8 mouse cellular contexts compared by ENCODE assay signal in the genomic region with DNA sequence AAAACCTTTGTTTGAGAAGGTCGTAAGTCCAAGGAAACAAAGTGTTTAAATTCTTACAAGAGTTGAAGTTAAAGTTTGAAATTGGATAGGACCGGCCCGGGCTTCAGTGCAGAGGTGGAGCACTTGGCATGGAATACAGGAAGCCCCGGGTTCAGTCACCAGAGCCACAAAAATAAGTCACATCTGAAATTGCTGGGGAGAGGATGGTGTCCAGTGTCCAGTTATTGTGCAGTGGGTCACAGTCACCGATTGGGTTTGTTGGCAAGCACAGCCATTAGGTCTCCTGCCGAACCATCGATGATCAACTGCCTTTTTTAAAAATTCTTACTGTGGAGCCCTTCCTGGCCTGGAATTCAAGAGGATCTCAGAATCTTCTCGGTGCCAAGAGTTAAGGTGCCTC. TPM values are rescaled to one million over a fixed set of nuclear protein-coding genes. Genes with fewer than 3 reads are reported as not detected.
DNase-seq lines count a peak whose midpoint lies in the region; ATAC-seq and TF ChIP-seq lines count a peak whose summit lies in the region.

No protein-coding gene starts in this region.

- peak overlapping the region; percentile 84 for H3K4me2 ChIP-seq in lung, embryonic 16.5 days (ENCODE audit: low read depth, low read length)
- H3K4me2 ChIP-seq in kidney, postnatal 0 days (ENCODE audit: low read length): peak overlapping the region; percentile 93
- peak overlapping the region; percentile 83 for H3K4me2 ChIP-seq in neural tube, embryonic 15.5 days

- no peak for ATAC-seq in lung, embryonic 16.5 days (ENCODE audit: low read depth)
- ATAC-seq in kidney, postnatal 0 days (replicated peaks; ENCODE audit: low FRiP score, low read depth): no peak
- ATAC-seq in neural tube, embryonic 15.5 days (ENCODE audit: low FRiP score): no peak
- ATAC-seq in monocyte, adult 5-6 weeks (replicated peaks; ENCODE audit: insufficient number of reproducible peaks, low FRiP score, low TSS enrichment, poor library complexity, severe bottlenecking): no peak

- H3K9ac ChIP-seq in lung, embryonic 16.5 days (ENCODE audit: low read length): peak overlapping the region; percentile 95
- H3K9ac ChIP-seq in kidney, postnatal 0 days (ENCODE audit: low read depth, low read length): peak overlapping the region; percentile 99
- peak overlapping the region; percentile 97 for H3K9ac ChIP-seq in neural tube, embryonic 15.5 days (replicated peaks)

- H3K4me3 ChIP-seq in lung, embryonic 16.5 days (ENCODE audit: low read length): peak overlapping the region; percentile 95
- H3K4me3 ChIP-seq in forebrain, embryonic 10.5 days: peak overlapping the region; percentile 98
- peak overlapping the region; percentile 99 for H3K4me3 ChIP-seq in kidney, postnatal 0 days (replicated peaks; ENCODE audit: low read depth, low read length)
- peak overlapping the region; percentile 96 for H3K4me3 ChIP-seq in neural tube, embryonic 15.5 days (replicated peaks)

- H3K27me3 ChIP-seq in lung, embryonic 16.5 days (ENCODE audit: control insufficient read depth, insufficient read depth, low read depth, low read length): no peaks in the 10 kb centered on the region
- no peaks in the 10 kb centered on the region for H3K27me3 ChIP-seq in forebrain, embryonic 10.5 days (ENCODE audit: poor library complexity, severe bottlenecking)
- H3K27me3 ChIP-seq in kidney, postnatal 0 days (ENCODE audit: insufficient read depth, low read length): no peaks in the 10 kb centered on the region
- H3K27me3 ChIP-seq in neural tube, embryonic 15.5 days (replicated peaks): no peaks in the 10 kb centered on the region

- no peak for DNase-seq in lung, postnatal 25 days (ENCODE audit: low spot score)
- DNase-seq in forebrain, embryonic 10.5 days (ENCODE audit: extremely low spot score, low spot score): no peak
- peak; percentile 46 for DNase-seq in kidney, postnatal 0 days (ENCODE audit: low spot score)
- DNase-seq in urinary bladder, postnatal 4 days (ENCODE audit: low spot score in 2 of 2): no peak
- DNase-seq in urinary bladder, postnatal 25 days (ENCODE audit: low spot score): no peak

- no peaks in the 10 kb centered on the region for H3K9me3 ChIP-seq in lung, embryonic 16.5 days (ENCODE audit: control insufficient read depth, low read length)
- no peaks in the 10 kb centered on the region for H3K9me3 ChIP-seq in forebrain, embryonic 10.5 days
- no peaks in the 10 kb centered on the region for H3K9me3 ChIP-seq in kidney, postnatal 0 days (replicated peaks; ENCODE audit: low read length)
- H3K9me3 ChIP-seq in neural tube, embryonic 15.5 days (replicated peaks): no peaks in the 10 kb centered on the region

- 18% methylated on average over 8 of the region's 8 CpGs for WGBS in lung, embryonic 16.5 days
- WGBS in forebrain, embryonic 10.5 days: 74% methylated on average over 8 of the region's 8 CpGs
- 12% methylated on average over 8 of the region's 8 CpGs for WGBS in kidney, postnatal 0 days
- 57% methylated on average over 8 of the region's 8 CpGs for WGBS in neural tube, embryonic 15.5 days

- no peak overlapping the region for H3K27ac ChIP-seq in lung, embryonic 16.5 days (ENCODE audit: low read length)
- peak overlapping the region; percentile 98 for H3K27ac ChIP-seq in forebrain, embryonic 10.5 days
- H3K27ac ChIP-seq in kidney, postnatal 0 days: peak overlapping the region; percentile 89; the same call in 1 of the 2 replicates
- H3K27ac ChIP-seq in neural tube, embryonic 15.5 days (replicated peaks): no peak overlapping the region

- peaks cover 2% of the 10 kb centered on the region; the same call in 1 of the 2 replicates for H3K36me3 ChIP-seq in lung, embryonic 16.5 days (ENCODE audit: control insufficient read depth, insufficient read depth, low read length)
- H3K36me3 ChIP-seq in forebrain, embryonic 10.5 days (replicated peaks): peaks cover 48% of the 10 kb centered on the region
- H3K36me3 ChIP-seq in kidney, postnatal 0 days (ENCODE audit: insufficient read depth, low read length): no peaks in the 10 kb centered on the region
- H3K36me3 ChIP-seq in neural tube, embryonic 15.5 days: peaks cover 6% of the 10 kb centered on the region; the same call in 1 of the 2 replicates

- TF ChIP-seq CTCF in kidney, postnatal 0 days (IDR thresholded peaks at IDR 0.05; ENCODE audit: low read depth): no peak

- peaks cover 23% of the 10 kb centered on the region for H3K4me1 ChIP-seq in lung, embryonic 16.5 days (replicated peaks; ENCODE audit: control insufficient read depth, insufficient read depth, low read length)
- peaks cover 38% of the 10 kb centered on the region for H3K4me1 ChIP-seq in forebrain, embryonic 10.5 days
- H3K4me1 ChIP-seq in kidney, postnatal 0 days (replicated peaks; ENCODE audit: insufficient read depth, low read length): peaks cover 11% of the 10 kb centered on the region; the same call in 1 of the 2 replicates
- peaks cover 40% of the 10 kb centered on the region for H3K4me1 ChIP-seq in neural tube, embryonic 15.5 days

RNA-seq across cellular contexts. Expression of a gene that starts 1.3 kb away (rescaled TPM):
- 141 and 152 TPM in 2 replicates for polyA plus RNA-seq in lung, embryonic 16.5 days (2015; fragmentation: Nextera tagmentation; extraction: Ambion mirVana)
- 292 TPM in 2 replicates for polyA plus RNA-seq in forebrain, embryonic 10.5 days (2016; fragmentation: Nextera tagmentation; extraction: Ambion mirVana)
- 109 and 119 TPM in 2 replicates for polyA plus RNA-seq in kidney, postnatal 0 days (2015; fragmentation: Nextera tagmentation; extraction: Ambion mirVana)
- 91.5 and 115 TPM in 2 replicates for polyA plus RNA-seq in neural tube, embryonic 15.5 days (2015; fragmentation: Nextera tagmentation; extraction: Ambion mirVana)
- 54.8 to 59.5 TPM (median 56.4 TPM) in 3 replicates for total RNA-seq in monocyte, adult 5-6 weeks (2017)

RNA-seq across cellular contexts. Expression of a gene that starts 9.7 kb away (rescaled TPM):
- 581 and 600 TPM in 2 replicates for polyA plus RNA-seq in lung, embryonic 16.5 days (2015; fragmentation: Nextera tagmentation; extraction: Ambion mirVana)
- 215 and 218 TPM in 2 replicates for polyA plus RNA-seq in forebrain, embryonic 10.5 days (2016; fragmentation: Nextera tagmentation; extraction: Ambion mirVana)
- 495 and 517 TPM in 2 replicates for polyA plus RNA-seq in kidney, postnatal 0 days (2015; fragmentation: Nextera tagmentation; extraction: Ambion mirVana)
- polyA plus RNA-seq in neural tube, embryonic 15.5 days (2015; fragmentation: Nextera tagmentation; extraction: Ambion mirVana): 303 and 338 TPM in 2 replicates
- total RNA-seq in monocyte, adult 5-6 weeks (2017): 91.4 to 104 TPM (median 99.3 TPM) in 3 replicates

RNA-seq across cellular contexts. Expression of a gene that starts 47.8 kb away (rescaled TPM):
- 2,256 and 2,274 TPM in 2 replicates for polyA plus RNA-seq in lung, embryonic 16.5 days (2015; fragmentation: Nextera tagmentation; extraction: Ambion mirVana)
- polyA plus RNA-seq in forebrain, embryonic 10.5 days (2016; fragmentation: Nextera tagmentation; extraction: Ambion mirVana): 311 and 318 TPM in 2 replicates
- 1,281 and 1,429 TPM in 2 replicates for polyA plus RNA-seq in kidney, postnatal 0 days (2015; fragmentation: Nextera tagmentation; extraction: Ambion mirVana)
- polyA plus RNA-seq in neural tube, embryonic 15.5 days (2015; fragmentation: Nextera tagmentation; extraction: Ambion mirVana): 747 and 833 TPM in 2 replicates
- total RNA-seq in monocyte, adult 5-6 weeks (2017): not detected in 3 replicates

Comparison
In these comparisons a context has a peak if more than half of its experiments do, and no peak if none do; other contexts are left out.
1. H3K27ac ChIP-seq: peak in forebrain, embryonic 10.5 days (single experiment) and kidney, postnatal 0 days (single experiment); none in lung, embryonic 16.5 days (single experiment) and neural tube, embryonic 15.5 days (single experiment).
2. Peak in every context shown above with its lines, with median percentiles within 50 percentile points of each other: H3K4me2 ChIP-seq, H3K4me3 ChIP-seq and H3K9ac ChIP-seq.